ENCODE assay signal across 13 mouse cellular contexts in genomic region chr13:48577836-48578235, GRCm38 (mm10).
"Had no signal": no experiment of that assay in that cellular context is flagged by ENCODE, and none has a peak within 500 bp of the region (broad histone marks: within the 10 kb centered on the region; RNA-seq: fewer than 3 reads in every experiment).

No protein-coding gene starts in this region.

- H3K4me3 ChIP-seq: limb, embryonic 15.5 days; liver, embryonic 12.5 days; midbrain, embryonic 12.5 days; neural tube, embryonic 13.5 days; stomach, embryonic 15.5 days had no signal

- DNase-seq: layer of hippocampus, adult 9-11 months; layer of hippocampus, postnatal 36 days; lung, postnatal 10 days; retina, postnatal 1 day; right cerebral cortex, postnatal 4 days; spleen, adult 18-20 months; thymus, adult 2 months; thymus, postnatal 25 days had no signal

- H3K4me2 ChIP-seq: limb, embryonic 15.5 days; liver, embryonic 12.5 days; midbrain, embryonic 12.5 days; neural tube, embryonic 13.5 days; stomach, embryonic 15.5 days had no signal

- H3K27me3 ChIP-seq: limb, embryonic 15.5 days; midbrain, embryonic 12.5 days; neural tube, embryonic 13.5 days; stomach, embryonic 15.5 days had no signal

- ATAC-seq: liver, embryonic 12.5 days had no signal

- H3K9me3 ChIP-seq: limb, embryonic 15.5 days; liver, embryonic 12.5 days; midbrain, embryonic 12.5 days; neural tube, embryonic 13.5 days; stomach, embryonic 15.5 days had no signal

- H3K9ac ChIP-seq: limb, embryonic 15.5 days; liver, embryonic 12.5 days; midbrain, embryonic 12.5 days; neural tube, embryonic 13.5 days; stomach, embryonic 15.5 days had no signal

- H3K27ac ChIP-seq: limb, embryonic 15.5 days; liver, embryonic 12.5 days; midbrain, embryonic 12.5 days; neural tube, embryonic 13.5 days; stomach, embryonic 15.5 days had no signal

- H3K4me1 ChIP-seq: liver, embryonic 12.5 days had no signal

- H3K36me3 ChIP-seq: liver, embryonic 12.5 days; stomach, embryonic 15.5 days had no signal
